Mouse (Mus musculus): Measurements from ENCODE around the gene Klhl30. TPM values are rescaled to one million over a fixed set of nuclear protein-coding genes. Genes with fewer than 3 reads are reported as not detected.
A peak's percentile ranks its signal among the peaks of the same experiment; 100 is the strongest.

The Klhl30 gene
- polyA plus RNA-seq, 1 experiment from 2014 or later = 0.46 TPM

GRCm38 (mm10) chr1:91369408-91369807, 18.6 kb downstream of the Klhl30 start:
- ATAC-seq (ENCODE audit: low read depth) = no peak
- H3K4me2 ChIP-seq (ENCODE audit: low read depth, low read length) = no peak overlapping the region
- WGBS (ENCODE audit: insufficient replicate concordance) = 59% methylated on average over 4 of the region's 4 CpGs
- no peak overlapping the region for H3K9ac ChIP-seq (ENCODE audit: low read depth, low read length)
- H3K9me3 ChIP-seq (replicated peaks; ENCODE audit: control insufficient read depth, low read length) = no peaks in the 10 kb centered on the region
- H3K4me3 ChIP-seq (ENCODE audit: low read depth, low read length) = no peak overlapping the region
- no peaks in the 10 kb centered on the region for H3K27me3 ChIP-seq (ENCODE audit: control insufficient read depth, insufficient read depth, low read depth, low read length)
- H3K4me1 ChIP-seq (ENCODE audit: control insufficient read depth, low read depth, low read length) = peaks cover 34% of the 10 kb centered on the region
- no peak overlapping the region for H3K27ac ChIP-seq (ENCODE audit: low read length)
- peaks cover 25% of the 10 kb centered on the region for H3K36me3 ChIP-seq (ENCODE audit: control insufficient read depth, insufficient read depth)

- Histone ChIP-seq H3K4me2 (ENCODE audit: low read depth, low read length) (no peak overlapping the region), H3K27me3 (ENCODE audit: control insufficient read depth, insufficient read depth, low read depth, low read length) (no peaks in the 10 kb centered on the region), H3K4me3 (ENCODE audit: low read depth, low read length) (no peak overlapping the region), H3K36me3 (ENCODE audit: control insufficient read depth, insufficient read depth) (peaks cover 25% of the 10 kb centered on the region), H3K4me1 (ENCODE audit: control insufficient read depth, low read depth, low read length) (peaks cover 34% of the 10 kb centered on the region), H3K9ac (ENCODE audit: low read depth, low read length) (no peak overlapping the region), H3K27ac (ENCODE audit: low read length) (no peak overlapping the region), H3K9me3 (replicated peaks; ENCODE audit: control insufficient read depth, low read length) (no peaks in the 10 kb centered on the region)
- ATAC-seq (ENCODE audit: low read depth) = no peak
- 81% methylated on average over 23 of the region's 23 CpGs for WGBS (ENCODE audit: insufficient replicate concordance)
These were observed 19.2 kb downstream of the Klhl30 start for GRCm38 (mm10) chr1:91370055-91370454.

GRCm38 (mm10) chr1:91373414-91373835, 22.6 kb downstream of the Klhl30 start:
- no peaks in the 10 kb centered on the region for H3K27me3 ChIP-seq (ENCODE audit: control insufficient read depth, insufficient read depth, low read depth, low read length)
- no peak overlapping the region for H3K4me3 ChIP-seq (ENCODE audit: low read depth, low read length)
- H3K36me3 ChIP-seq (ENCODE audit: control insufficient read depth, insufficient read depth) = peaks cover 57% of the 10 kb centered on the region
- H3K9ac ChIP-seq (ENCODE audit: low read depth, low read length) = no peak overlapping the region; the same call in 1 of the 2 replicates
- H3K9me3 ChIP-seq (replicated peaks; ENCODE audit: control insufficient read depth, low read length) = no peaks in the 10 kb centered on the region
- peak overlapping the region; percentile 77 for H3K27ac ChIP-seq (ENCODE audit: low read length)
- peaks cover 17% of the 10 kb centered on the region for H3K4me1 ChIP-seq (ENCODE audit: control insufficient read depth, low read depth, low read length)
- H3K4me2 ChIP-seq (ENCODE audit: low read depth, low read length) = peak overlapping the region; percentile 12; the same call in 1 of the 2 replicates
- WGBS (ENCODE audit: insufficient replicate concordance) = 35% methylated on average over 6 of the region's 6 CpGs
- ATAC-seq (ENCODE audit: low read depth) = peak; percentile 83

GRCm38 (mm10) chr1:91380453-91381090, 29.8 kb downstream of the Klhl30 start:
- Histone ChIP-seq H3K4me2 (ENCODE audit: low read depth, low read length) (no peak overlapping the region), H3K4me1 (ENCODE audit: control insufficient read depth, low read depth, low read length) (no peaks in the 10 kb centered on the region), H3K9ac (ENCODE audit: low read depth, low read length) (no peak overlapping the region), H3K9me3 (replicated peaks; ENCODE audit: control insufficient read depth, low read length) (no peaks in the 10 kb centered on the region), H3K4me3 (ENCODE audit: low read depth, low read length) (no peak overlapping the region), H3K36me3 (ENCODE audit: control insufficient read depth, insufficient read depth) (peaks cover 70% of the 10 kb centered on the region), H3K27ac (ENCODE audit: low read length) (no peak overlapping the region), H3K27me3 (ENCODE audit: control insufficient read depth, insufficient read depth, low read depth, low read length) (no peaks in the 10 kb centered on the region)
- WGBS (ENCODE audit: insufficient replicate concordance) = 61% methylated on average over 7 of the region's 7 CpGs
- peak; percentile 41; the same call in 1 of the 2 replicates for ATAC-seq (ENCODE audit: low read depth)

GRCm38 (mm10) chr1:91381091-91381471, 30.3 kb downstream of the Klhl30 start:
- no peak overlapping the region for H3K27ac ChIP-seq (ENCODE audit: low read length)
- no peaks in the 10 kb centered on the region for H3K27me3 ChIP-seq (ENCODE audit: control insufficient read depth, insufficient read depth, low read depth, low read length)
- no peak overlapping the region for H3K4me3 ChIP-seq (ENCODE audit: low read depth, low read length)
- ATAC-seq (ENCODE audit: low read depth) = no peak
- H3K36me3 ChIP-seq (ENCODE audit: control insufficient read depth, insufficient read depth) = peaks cover 68% of the 10 kb centered on the region
- 82% methylated on average over 4 of the region's 4 CpGs for WGBS (ENCODE audit: insufficient replicate concordance)
- no peak overlapping the region for H3K4me2 ChIP-seq (ENCODE audit: low read depth, low read length)
- H3K4me1 ChIP-seq (ENCODE audit: control insufficient read depth, low read depth, low read length) = no peaks in the 10 kb centered on the region
- no peak overlapping the region for H3K9ac ChIP-seq (ENCODE audit: low read depth, low read length)
- no peaks in the 10 kb centered on the region for H3K9me3 ChIP-seq (replicated peaks; ENCODE audit: control insufficient read depth, low read length)

- no peak for ATAC-seq (ENCODE audit: low read depth)
- Histone ChIP-seq H3K9ac (ENCODE audit: low read depth, low read length) (no peak overlapping the region), H3K4me2 (ENCODE audit: low read depth, low read length) (no peak overlapping the region), H3K9me3 (replicated peaks; ENCODE audit: control insufficient read depth, low read length) (no peaks in the 10 kb centered on the region), H3K4me3 (ENCODE audit: low read depth, low read length) (no peak overlapping the region), H3K27me3 (ENCODE audit: control insufficient read depth, insufficient read depth, low read depth, low read length) (no peaks in the 10 kb centered on the region), H3K36me3 (ENCODE audit: control insufficient read depth, insufficient read depth) (peaks cover 47% of the 10 kb centered on the region), H3K27ac (ENCODE audit: low read length) (no peak overlapping the region), H3K4me1 (ENCODE audit: control insufficient read depth, low read depth, low read length) (no peaks in the 10 kb centered on the region; the same call in 1 of the 2 replicates)
- WGBS (ENCODE audit: insufficient replicate concordance) = 84% methylated on average over 5 of the region's 5 CpGs
These were observed 39.6 kb downstream of the Klhl30 start for GRCm38 (mm10) chr1:91390369-91390768.

GRCm38 (mm10) chr1:91397927-91398259, 47.1 kb downstream of the Klhl30 start:
- no peak for ATAC-seq (ENCODE audit: low read depth)
- H3K4me2 ChIP-seq (ENCODE audit: low read depth, low read length) = peak overlapping the region; percentile 84
- H3K4me1 ChIP-seq (ENCODE audit: control insufficient read depth, low read depth, low read length) = peaks cover 19% of the 10 kb centered on the region
- H3K36me3 ChIP-seq (ENCODE audit: control insufficient read depth, insufficient read depth) = peaks cover 10% of the 10 kb centered on the region
- peak overlapping the region; percentile 95 for H3K9ac ChIP-seq (ENCODE audit: low read depth, low read length)
- H3K4me3 ChIP-seq (ENCODE audit: low read depth, low read length) = peak overlapping the region; percentile 93
- no peaks in the 10 kb centered on the region for H3K9me3 ChIP-seq (replicated peaks; ENCODE audit: control insufficient read depth, low read length)
- H3K27ac ChIP-seq (ENCODE audit: low read length) = peak overlapping the region; percentile 86
- 2% methylated on average over 12 of the region's 12 CpGs for WGBS (ENCODE audit: insufficient replicate concordance)
- no peaks in the 10 kb centered on the region for H3K27me3 ChIP-seq (ENCODE audit: control insufficient read depth, insufficient read depth, low read depth, low read length)

- under 1% methylated on average over 70 of the region's 91 CpGs for WGBS (ENCODE audit: insufficient replicate concordance)
- Histone ChIP-seq H3K27ac (ENCODE audit: low read length) (peak within 1 kb of the TSS; percentile 86), H3K4me1 (ENCODE audit: control insufficient read depth, low read depth, low read length) (peaks cover 19% of the 10 kb centered on the region), H3K4me3 (ENCODE audit: low read depth, low read length) (peak within 1 kb of the TSS; percentile 93), H3K4me2 (ENCODE audit: low read depth, low read length) (peak within 1 kb of the TSS; percentile 84), H3K9ac (ENCODE audit: low read depth, low read length) (peak within 1 kb of the TSS; percentile 95), H3K9me3 (replicated peaks; ENCODE audit: control insufficient read depth, low read length) (no peaks in the 10 kb centered on the region), H3K27me3 (ENCODE audit: control insufficient read depth, insufficient read depth, low read depth, low read length) (no peaks in the 10 kb centered on the region), H3K36me3 (ENCODE audit: control insufficient read depth, insufficient read depth) (peaks cover 5% of the 10 kb centered on the region; the same call in 1 of the 2 replicates)
- peak; percentile 98 for ATAC-seq (ENCODE audit: low read depth)
These were observed 47.6 kb downstream of the Klhl30 start, which contains the start of gene Ilkap for GRCm38 (mm10) chr1:91398260-91399062. Ilkap (minus strand) TSS chr1:91398815.

- Histone ChIP-seq H3K9me3 (replicated peaks; ENCODE audit: control insufficient read depth, low read length) (no peaks in the 10 kb centered on the region), H3K36me3 (ENCODE audit: control insufficient read depth, insufficient read depth) (no peaks in the 10 kb centered on the region), H3K27me3 (ENCODE audit: control insufficient read depth, insufficient read depth, low read depth, low read length) (no peaks in the 10 kb centered on the region), H3K4me1 (ENCODE audit: control insufficient read depth, low read depth, low read length) (no peaks in the 10 kb centered on the region), H3K27ac (ENCODE audit: low read length) (no peak overlapping the region), H3K4me3 (ENCODE audit: low read depth, low read length) (no peak overlapping the region), H3K4me2 (ENCODE audit: low read depth, low read length) (no peak overlapping the region), H3K9ac (ENCODE audit: low read depth, low read length) (no peak overlapping the region)
- no peak for ATAC-seq (ENCODE audit: low read depth)
- 13% methylated on average over 1 of the region's 1 CpGs for WGBS (ENCODE audit: insufficient replicate concordance)
These were observed 54.2 kb downstream of the Klhl30 start for GRCm38 (mm10) chr1:91404976-91405375.
